Mouse (Mus musculus): ENCODE measurements around the gene Kif22. TPM values are rescaled to one million over a fixed set of nuclear protein-coding genes. Genes with fewer than 3 reads are reported as not detected.
A peak's percentile ranks its signal among the peaks of the same experiment; 100 is the strongest.

Gene Kif22
- total and polyA plus RNA-seq, 3 experiments = 57.7 to 298 (median 119) TPM

DNA sequence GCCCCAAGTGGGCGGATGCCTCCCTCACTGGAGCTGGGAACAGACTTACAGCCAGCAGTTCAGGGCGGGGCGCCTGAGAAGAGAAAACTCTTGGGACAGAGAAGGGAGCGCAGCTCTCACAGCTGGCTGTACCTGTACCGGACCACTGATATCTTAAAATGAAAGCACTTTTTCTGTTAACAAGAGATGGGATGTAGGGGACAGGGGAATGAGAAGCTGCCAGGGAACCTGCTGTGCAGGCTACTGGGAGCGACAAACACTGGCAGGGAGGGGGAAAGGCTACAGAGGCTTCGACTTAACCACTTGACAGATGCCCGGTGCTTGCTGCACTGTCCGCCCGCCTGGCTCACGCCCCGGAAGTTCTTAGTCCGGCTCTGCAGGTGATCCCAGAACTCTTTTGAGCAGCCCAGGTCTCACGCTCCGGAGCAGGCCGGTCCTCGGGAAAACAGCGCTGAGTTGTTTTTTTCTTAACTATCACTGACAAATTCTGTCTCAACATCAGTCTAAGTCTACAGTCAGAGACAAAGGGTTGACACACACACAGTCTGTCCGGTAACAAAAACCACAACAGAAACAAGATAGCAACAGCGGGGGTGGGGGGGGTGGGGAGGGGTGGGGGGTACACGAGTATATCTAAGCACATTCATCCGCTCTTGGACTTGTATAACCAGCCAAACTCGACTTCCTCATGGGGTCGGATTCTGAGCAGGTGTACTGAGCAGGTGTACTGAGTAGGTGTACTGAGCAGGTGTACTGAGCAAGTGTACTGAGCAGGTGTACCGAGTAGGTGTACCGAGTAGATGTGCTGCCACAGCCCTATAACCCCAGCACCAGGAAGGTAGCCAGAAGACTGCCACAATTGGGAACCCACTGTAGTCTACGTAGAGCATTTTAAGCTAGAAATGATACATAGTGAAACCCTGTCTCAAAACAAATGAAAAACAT is 46.9 kb upstream of the Kif22 start:
- Histone ChIP-seq H3K79me2 (ENCODE audit: control insufficient read depth, insufficient read depth, low read length, poor library complexity) (peaks cover 61% of the 10 kb centered on the region), H3K9ac (ENCODE audit: control insufficient read depth, low read depth, low read length, poor library complexity, severe bottlenecking) (peak overlapping the region; percentile 86), H3K27me3 (ENCODE audit: control insufficient read depth in 1 of 2, insufficient read depth in 2 of 2, low read length in 2 of 2) (no peaks in the 10 kb centered on the region), H3K36me3 (ENCODE audit: control insufficient read depth in 1 of 2, insufficient read depth in 2 of 2, low read length in 2 of 2) (peaks cover 0 to 34% of the 10 kb centered on the region in 2 experiments; a peak in 3 of 4 replicates), H3K4me1 (ENCODE audit: control insufficient read depth in 1 of 2, insufficient read depth in 2 of 2, low read length in 2 of 2) (peaks cover 6 to 30% of the 10 kb centered on the region in 2 experiments), H3K9me3 (replicated peaks; ENCODE audit: insufficient read depth, low read length) (no peaks in the 10 kb centered on the region), H3K4me3 (ENCODE audit: control insufficient read depth in 1 of 2, insufficient read depth in 1 of 2, low read depth in 2 of 2, low read length in 2 of 2) (peak overlapping the region; percentile 28 to 67), H3K27ac (ENCODE audit: control insufficient read depth, low read depth, low read length) (peak overlapping the region; percentile 100)
- peak; percentile 81 for DNase-seq (ENCODE audit: low read depth, low spot score)
- TF ChIP-seq MAZ (IDR thresholded peaks at IDR 0.05; ENCODE audit: low read depth, low read length) (no peak), TCF12 (IDR thresholded peaks at IDR 0.05; ENCODE audit: low read depth, low read length) (no peak), POLR2A (IDR thresholded peaks at IDR 0.05; ENCODE audit: control insufficient read depth in 1 of 2, insufficient read depth in 1 of 2, low read depth in 1 of 2, low read length in 2 of 2, poor library complexity in 1 of 2) (peak in 1 of 2 experiments; percentile 22; a peak in 1 of 4 replicates), ZC3H11A (IDR thresholded peaks at IDR 0.05; ENCODE audit: low read depth, low read length) (no peak), SMC3 (IDR thresholded peaks at IDR 0.05; ENCODE audit: low read depth, low read length) (no peak), USF1 (IDR thresholded peaks at IDR 0.05; ENCODE audit: low read depth, low read length) (no peak), CTCF (IDR thresholded peaks at IDR 0.05 in 2 of 3, conservative IDR thresholded peaks at IDR 0.05 in 1 of 3; ENCODE audit: control insufficient read depth in 1 of 3, insufficient read depth in 1 of 3, low read depth in 2 of 3, low read length in 3 of 3, poor library complexity in 1 of 3, severe bottlenecking in 1 of 3) (no peak), UBTF (IDR thresholded peaks at IDR 0.05; ENCODE audit: borderline replicate concordance, insufficient read depth, low read depth, low read length) (0 out of 2 replicates have a peak, but pooled peaks have one; percentile 43), POLR2AphosphoS5 (IDR thresholded peaks at IDR 0.05; ENCODE audit: borderline replicate concordance, low read depth, low read length) (no peak), MAX (IDR thresholded peaks at IDR 0.05; ENCODE audit: low read length) (no peak), MYC (IDR thresholded peaks at IDR 0.05; ENCODE audit: low read depth, low read length) (no peak), CHD2 (IDR thresholded peaks at IDR 0.05; ENCODE audit: low read length) (no peak)

DNA sequence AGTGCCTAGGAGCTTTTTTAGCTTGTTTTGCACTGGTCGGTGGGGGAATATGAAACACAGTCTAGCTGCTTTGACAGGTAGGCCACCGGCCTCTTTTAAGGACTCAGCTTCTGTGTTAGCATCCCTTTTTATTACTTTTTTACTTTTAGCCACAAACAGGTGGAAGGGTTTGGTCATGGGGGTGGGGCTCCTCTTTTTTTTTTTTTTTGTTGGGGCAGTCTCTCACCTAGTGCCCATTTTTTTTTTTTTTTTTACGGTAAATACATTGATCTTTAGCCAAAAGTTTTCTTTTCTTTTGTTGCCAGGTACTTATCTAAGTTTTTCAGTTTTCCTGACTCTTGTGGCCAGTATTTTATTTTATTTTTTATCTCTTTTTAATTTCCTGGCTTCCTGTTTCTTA is 45.8 kb upstream of the Kif22 start:
- peak overlapping the region; percentile 10 to 54 for H3K4me3 ChIP-seq (ENCODE audit: control insufficient read depth in 1 of 2, insufficient read depth in 1 of 2, low read depth in 2 of 2, low read length in 2 of 2)
- peaks cover 8 to 27% of the 10 kb centered on the region in 2 experiments for H3K4me1 ChIP-seq (ENCODE audit: control insufficient read depth in 1 of 2, insufficient read depth in 2 of 2, low read length in 2 of 2)
- no peaks in the 10 kb centered on the region for H3K9me3 ChIP-seq (replicated peaks; ENCODE audit: insufficient read depth, low read length)
- peak overlapping the region; percentile 73 for H3K9ac ChIP-seq (ENCODE audit: control insufficient read depth, low read depth, low read length, poor library complexity, severe bottlenecking)
- no peaks in the 10 kb centered on the region for H3K27me3 ChIP-seq (ENCODE audit: control insufficient read depth in 1 of 2, insufficient read depth in 2 of 2, low read length in 2 of 2)
- H3K27ac ChIP-seq (ENCODE audit: control insufficient read depth, low read depth, low read length) = peak overlapping the region; percentile 98
- H3K79me2 ChIP-seq (ENCODE audit: control insufficient read depth, insufficient read depth, low read length, poor library complexity) = peaks cover 55% of the 10 kb centered on the region
- H3K36me3 ChIP-seq (ENCODE audit: control insufficient read depth in 1 of 2, insufficient read depth in 2 of 2, low read length in 2 of 2) = peaks cover 0 to 31% of the 10 kb centered on the region in 2 experiments; a peak in 3 of 4 replicates
- TF ChIP-seq GATA1 (IDR thresholded peaks at IDR 0.05; ENCODE audit: low read depth, low read length) = peak; percentile 73
- no peak for TF ChIP-seq MAFK (IDR thresholded peaks at IDR 0.05; ENCODE audit: borderline replicate concordance, low read depth, low read length)
- peak; percentile 71 for DNase-seq (ENCODE audit: low read depth, low spot score)
